Mouse (Mus musculus) heart, adult 2 months (tissue): ENCODE results near the gene Cpne7.

Experiments used
- CTCF ChIP-seq: fragments of 200-600 bp; IDR thresholded peaks from 2 replicates; pipeline ENCODE4 v1.8.1; 2022; ENCODE audit warnings: antibody characterized with exemption, mild to moderate bottlenecking, moderate library complexity
- POLR2A ChIP-seq: fragments of 200-500 bp; IDR thresholded peaks from 2 replicates; pipeline ENCODE4 v1.6.1; 2011; ENCODE audit warnings: mild to moderate bottlenecking, low read depth, low read length, control low read depth; ENCODE audit not compliant: insufficient read depth

DNA sequence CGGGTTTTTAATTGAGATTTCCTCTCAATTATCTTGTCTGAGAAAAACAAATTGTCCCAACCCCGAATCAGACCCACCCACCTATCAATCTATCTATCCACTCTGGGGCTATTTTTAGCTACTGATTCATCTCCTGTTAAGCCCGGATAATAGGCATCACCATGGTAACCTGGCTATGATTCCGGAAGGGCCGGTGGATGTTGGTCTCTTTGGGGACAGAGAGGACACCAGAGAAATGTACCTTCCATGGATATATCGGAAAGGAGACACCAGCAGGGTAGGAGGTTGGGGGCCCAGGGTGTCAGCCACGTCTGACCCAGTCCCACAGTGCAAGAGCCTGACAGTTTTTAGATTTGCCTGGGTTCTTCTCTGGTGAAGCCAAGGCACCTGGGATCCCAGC lies 18.2 kb downstream of the Cpne7 start:
- TF ChIP-seq CTCF (no peak), POLR2A (no peak)
